Comparison of ENCODE assay signal across 15 mouse cellular contexts in genomic region chr6:116398136-116398535, GRCm38 (mm10).
A peak's percentile ranks its signal among the peaks of the same experiment; 100 is the strongest.
DNase-seq lines count a peak whose midpoint lies in the region; ATAC-seq lines count a peak whose summit lies in the region.
"Had no signal": no experiment of that assay in that cellular context is flagged by ENCODE, and none has a peak within 500 bp of the region (broad histone marks: within the 10 kb centered on the region; RNA-seq: fewer than 3 reads in every experiment).

No protein-coding gene starts in this region.

- H3K27ac ChIP-seq in neural tube, embryonic 11.5 days (ENCODE audit: low read depth, low read length) = peak overlapping the region; percentile 72
- H3K27ac ChIP-seq in forebrain, embryonic 15.5 days (replicated peaks) = peak overlapping the region; percentile 61
- peak overlapping the region; percentile 54 for H3K27ac ChIP-seq in midbrain, embryonic 11.5 days (ENCODE audit: low read depth, low read length)
- H3K27ac ChIP-seq: kidney, postnatal 0 days; limb, embryonic 15.5 days; stomach, embryonic 15.5 days had no signal

- no peak overlapping the region for H3K4me2 ChIP-seq in neural tube, embryonic 11.5 days (ENCODE audit: low read depth)
- no peak overlapping the region for H3K4me2 ChIP-seq in forebrain, embryonic 15.5 days (replicated peaks)
- no peak overlapping the region for H3K4me2 ChIP-seq in midbrain, embryonic 11.5 days
- H3K4me2 ChIP-seq: heart, embryonic 12.5 days; limb, embryonic 15.5 days; lung, embryonic 14.5 days; stomach, embryonic 15.5 days had no signal

- 43% methylated on average over 2 of the region's 2 CpGs for WGBS in neural tube, embryonic 11.5 days
- 20% methylated on average over 2 of the region's 2 CpGs for WGBS in forebrain, embryonic 15.5 days
- 39% methylated on average over 2 of the region's 2 CpGs for WGBS in midbrain, embryonic 11.5 days

- DNase-seq in neural tube, embryonic 11.5 days (ENCODE audit: low spot score) = peak; percentile 40
- DNase-seq in neural tube, embryonic 10.5 days (ENCODE audit: extremely low spot score, low spot score) = no peak
- peak; percentile 83 for DNase-seq in midbrain, embryonic 11.5 days (ENCODE audit: low spot score, missing footprints)
- DNase-seq in telencephalon, adult 2 months (ENCODE audit: low read depth, low spot score) = peak; percentile 13
- no peak for DNase-seq in right cerebral cortex, adult 18-20 months
- DNase-seq in layer of hippocampus, postnatal 14 days (ENCODE audit: low spot score in 2 of 2) = no peak
- no peak for DNase-seq in lung, postnatal 10 days
- DNase-seq: cerebellum, postnatal 25 days; gastrocnemius, postnatal 10 days had no signal

- H3K27me3 ChIP-seq in neural tube, embryonic 11.5 days (ENCODE audit: control insufficient read depth, insufficient read depth, low read length) = no peaks in the 10 kb centered on the region
- H3K27me3 ChIP-seq in forebrain, embryonic 15.5 days = no peaks in the 10 kb centered on the region
- no peaks in the 10 kb centered on the region for H3K27me3 ChIP-seq in midbrain, embryonic 11.5 days (ENCODE audit: control insufficient read depth, insufficient read depth, low read length)
- H3K27me3 ChIP-seq: heart, embryonic 12.5 days; limb, embryonic 15.5 days; stomach, embryonic 15.5 days had no signal

- H3K36me3 ChIP-seq in neural tube, embryonic 11.5 days (ENCODE audit: control insufficient read depth, insufficient read depth, low read length) = no peaks in the 10 kb centered on the region
- H3K36me3 ChIP-seq in forebrain, embryonic 15.5 days = no peaks in the 10 kb centered on the region
- H3K36me3 ChIP-seq in midbrain, embryonic 11.5 days (ENCODE audit: control insufficient read depth, insufficient read depth, low read length) = no peaks in the 10 kb centered on the region
- H3K36me3 ChIP-seq: stomach, embryonic 15.5 days had no signal

- no peaks in the 10 kb centered on the region for H3K9me3 ChIP-seq in neural tube, embryonic 11.5 days (ENCODE audit: control insufficient read depth, low read length)
- H3K9me3 ChIP-seq in forebrain, embryonic 15.5 days = no peaks in the 10 kb centered on the region
- H3K9me3 ChIP-seq in midbrain, embryonic 11.5 days (ENCODE audit: control insufficient read depth, low read length) = no peaks in the 10 kb centered on the region
- H3K9me3 ChIP-seq: heart, embryonic 12.5 days; limb, embryonic 15.5 days; stomach, embryonic 15.5 days had no signal

- ATAC-seq in neural tube, embryonic 11.5 days (ENCODE audit: insufficient read depth, low FRiP score, low TSS enrichment) = peak; percentile 48; the same call in 1 of the 2 replicates
- ATAC-seq in forebrain, embryonic 15.5 days (replicated peaks) = no peak
- ATAC-seq in midbrain, embryonic 11.5 days (ENCODE audit: low FRiP score) = peak; percentile 49

- H3K4me3 ChIP-seq in neural tube, embryonic 11.5 days (ENCODE audit: low read depth, low read length) = no peak overlapping the region
- no peak overlapping the region for H3K4me3 ChIP-seq in forebrain, embryonic 15.5 days
- no peak overlapping the region for H3K4me3 ChIP-seq in midbrain, embryonic 11.5 days (ENCODE audit: low read depth, low read length)
- H3K4me3 ChIP-seq: heart, embryonic 12.5 days; limb, embryonic 15.5 days; stomach, embryonic 15.5 days had no signal

- peaks cover 4% of the 10 kb centered on the region; the same call in 1 of the 2 replicates for H3K4me1 ChIP-seq in neural tube, embryonic 11.5 days (ENCODE audit: control insufficient read depth, insufficient read depth, low read length)
- H3K4me1 ChIP-seq in forebrain, embryonic 15.5 days = peaks cover 16% of the 10 kb centered on the region
- peaks cover 22% of the 10 kb centered on the region for H3K4me1 ChIP-seq in midbrain, embryonic 11.5 days (ENCODE audit: control insufficient read depth, insufficient read depth, low read length)
- H3K4me1 ChIP-seq: limb, embryonic 15.5 days; stomach, embryonic 15.5 days had no signal

- H3K9ac ChIP-seq in neural tube, embryonic 11.5 days (ENCODE audit: low read length) = no peak overlapping the region
- no peak overlapping the region for H3K9ac ChIP-seq in forebrain, embryonic 15.5 days (replicated peaks)
- no peak overlapping the region for H3K9ac ChIP-seq in midbrain, embryonic 11.5 days (ENCODE audit: low read length)
- H3K9ac ChIP-seq: heart, embryonic 12.5 days; limb, embryonic 15.5 days; lung, embryonic 14.5 days; stomach, embryonic 15.5 days had no signal

Comparison
In these comparisons a context has a peak if more than half of its experiments do, and no peak if none do; other contexts are left out.
1. DNase-seq: peak in neural tube, embryonic 11.5 days (single experiment), midbrain, embryonic 11.5 days (single experiment) and telencephalon, adult 2 months (single experiment); none in neural tube, embryonic 10.5 days (single experiment), right cerebral cortex, adult 18-20 months (single experiment), layer of hippocampus, postnatal 14 days (0 of 2) and lung, postnatal 10 days (single experiment).
2. Peak in every context shown above with its lines, with median percentiles within 50 percentile points of each other: H3K27ac ChIP-seq.